In the genomic region with DNA sequence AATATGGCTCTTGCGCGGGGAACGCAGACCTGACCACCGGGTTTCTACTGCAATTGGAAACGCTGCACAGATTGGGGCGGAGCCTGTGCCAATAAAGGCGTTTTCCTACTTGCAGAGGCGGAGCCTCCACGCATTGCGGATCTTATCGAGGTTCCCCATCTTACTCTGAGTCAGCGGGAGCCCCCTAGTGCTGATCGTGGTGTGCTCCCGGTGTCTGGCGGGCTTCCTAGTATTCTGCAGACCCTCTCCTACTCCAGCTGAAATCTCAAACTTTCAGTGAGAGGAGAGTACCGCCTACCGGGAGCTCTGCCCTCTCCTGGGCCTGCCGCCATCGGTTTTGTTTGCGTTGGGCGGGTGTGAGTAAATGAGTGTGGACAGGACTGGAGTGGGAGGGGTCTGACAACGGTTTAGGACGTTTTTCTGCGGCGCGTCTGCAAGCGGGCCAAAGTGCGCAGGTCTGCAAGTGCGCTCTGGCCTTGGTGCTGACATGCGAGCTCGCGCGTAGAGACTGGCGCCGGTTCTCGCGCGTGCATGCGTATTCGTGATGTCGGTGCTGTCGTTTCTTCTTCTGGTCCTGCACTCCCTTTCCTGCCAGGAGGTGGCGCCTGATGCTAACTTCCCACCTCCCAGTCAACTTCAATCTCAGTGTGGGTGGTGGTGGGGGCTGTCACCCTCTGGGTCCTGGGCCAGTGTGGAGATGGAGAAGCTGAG, we compare ENCODE assay signal across 8 mouse cellular contexts. TPM values are rescaled to one million over a fixed set of nuclear protein-coding genes. Genes with fewer than 3 reads are reported as not detected.
DNase-seq lines count a peak whose midpoint lies in the region; ATAC-seq lines count a peak whose summit lies in the region.

No protein-coding gene starts in this region.

- intact Hi-C loops in left cerebral cortex, postnatal 10 days (cut with DNase I), result no loop called here

- peak; percentile 74 for DNase-seq in adrenal gland, adult 8-10 months
- DNase-seq in embryo, embryonic 11 days, result peak; percentile 96
- DNase-seq in gastrocnemius, postnatal 25 days, result peak; percentile 68
- DNase-seq in left cerebral cortex, postnatal 10 days (ENCODE audit: extremely low spot score in 1 of 2, low spot score in 2 of 2), result peak; percentile 89 to 92
- DNase-seq in right cerebral cortex, adult 2 months (ENCODE audit: low spot score in 2 of 2), result peak; percentile 91 to 96
- DNase-seq in urinary bladder, postnatal 36 days (ENCODE audit: low spot score in 2 of 2), result peak; percentile 53 to 72

- ATAC-seq in inflammation-experienced regulatory T-cells, adult 6 months, result peak; percentile 65
- ATAC-seq in megakaryocyte progenitor cell, adult 5-6 weeks (replicated peaks; ENCODE audit: poor library complexity), result peak; percentile 99

RNA-seq across cellular contexts. Expression of a gene that starts 8.2 kb away (rescaled TPM):
- total RNA-seq in adrenal gland, adult 8-10 months (2022), result 1 to 10 TPM; 1.8 to 5.6 (median 3.5) TPM
- total RNA-seq in gastrocnemius, postnatal 25 days (2021), result not detected
- 1 to 10 TPM in 1 of 3 experiments, under 1 TPM in 1, not detected in 1; 0.87 to 2.3 TPM for polyA plus RNA-seq in inflammation-experienced regulatory T-cells, adult 6 months (2017; shearing (Covaris generic))
- 100 to 1,000 TPM; 739 to 802 TPM for total RNA-seq in left cerebral cortex, postnatal 10 days (2021)
- total RNA-seq in megakaryocyte progenitor cell, adult 5-6 weeks (2015), result not detected in 2 replicates
- not detected in 2 replicates for total RNA-seq in megakaryocyte progenitor cell, adult 5-6 weeks (2017)

RNA-seq across cellular contexts. Expression of a gene that starts 8.5 kb away (rescaled TPM):
- total RNA-seq in adrenal gland, adult 8-10 months (2022), result 1 to 10 TPM; 4.0 to 6.4 (median 4.2) TPM
- not detected for total RNA-seq in gastrocnemius, postnatal 25 days (2021)
- polyA plus RNA-seq in inflammation-experienced regulatory T-cells, adult 6 months (2017; shearing (Covaris generic)), result not detected
- total RNA-seq in left cerebral cortex, postnatal 10 days (2021), result 100 to 1,000 TPM; 213 to 226 TPM
- not detected in 2 replicates for total RNA-seq in megakaryocyte progenitor cell, adult 5-6 weeks (2015)
- not detected in 2 replicates for total RNA-seq in megakaryocyte progenitor cell, adult 5-6 weeks (2017)

RNA-seq across cellular contexts. Expression of a gene that starts 25.6 kb away (rescaled TPM):
- not detected for total RNA-seq in adrenal gland, adult 8-10 months (2022)
- not detected for total RNA-seq in gastrocnemius, postnatal 25 days (2021)
- not detected for polyA plus RNA-seq in inflammation-experienced regulatory T-cells, adult 6 months (2017; shearing (Covaris generic))
- under 1 TPM in 1 of 2 experiments, not detected in 1; 0.17 TPM for total RNA-seq in left cerebral cortex, postnatal 10 days (2021)
- not detected in 2 replicates for total RNA-seq in megakaryocyte progenitor cell, adult 5-6 weeks (2015)
- total RNA-seq in megakaryocyte progenitor cell, adult 5-6 weeks (2017), result not detected in 2 replicates

RNA-seq across cellular contexts. Expression of a gene that starts 31.0 kb away (rescaled TPM):
- total RNA-seq in adrenal gland, adult 8-10 months (2022), result 10 to 100 TPM; 38.8 to 45.1 (median 41.8) TPM
- 10 to 100 TPM; 14.2 to 18.0 TPM for total RNA-seq in gastrocnemius, postnatal 25 days (2021)
- polyA plus RNA-seq in inflammation-experienced regulatory T-cells, adult 6 months (2017; shearing (Covaris generic)), result 1 to 10 TPM; 1.5 to 6.7 (median 2.2) TPM
- 10 to 100 TPM; 64.3 to 69.0 TPM for total RNA-seq in left cerebral cortex, postnatal 10 days (2021)
- 0.30 and 0.73 TPM in 2 replicates for total RNA-seq in megakaryocyte progenitor cell, adult 5-6 weeks (2015)
- 0.71 and 3.0 TPM in 2 replicates for total RNA-seq in megakaryocyte progenitor cell, adult 5-6 weeks (2017)

RNA-seq across cellular contexts. Expression of a gene that starts 56.9 kb away (rescaled TPM):
- total RNA-seq in adrenal gland, adult 8-10 months (2022), result not detected
- not detected for total RNA-seq in gastrocnemius, postnatal 25 days (2021)
- not detected for polyA plus RNA-seq in inflammation-experienced regulatory T-cells, adult 6 months (2017; shearing (Covaris generic))
- total RNA-seq in left cerebral cortex, postnatal 10 days (2021), result under 1 TPM; 0.34 to 0.51 TPM
- total RNA-seq in megakaryocyte progenitor cell, adult 5-6 weeks (2015), result not detected in 2 replicates
- total RNA-seq in megakaryocyte progenitor cell, adult 5-6 weeks (2017), result not detected in 2 replicates

Comparison
In these comparisons a context has a peak if more than half of its experiments do, and no peak if none do; other contexts are left out.
1. Peak in every context shown above with its lines: DNase-seq and ATAC-seq.
2. RNA of a gene that starts 8.2 kb away (total RNA-seq): 739 to 802 TPM in left cerebral cortex, postnatal 10 days; 1.8 to 5.6 TPM in adrenal gland, adult 8-10 months, not detected in gastrocnemius, postnatal 25 days and not detected in megakaryocyte progenitor cell, adult 5-6 weeks; every median in the first group is over 100 times any median in the second.
3. RNA of a gene that starts 8.5 kb away (total RNA-seq): 213 to 226 TPM in left cerebral cortex, postnatal 10 days; 4.0 to 6.4 TPM in adrenal gland, adult 8-10 months, not detected in gastrocnemius, postnatal 25 days and not detected in megakaryocyte progenitor cell, adult 5-6 weeks; every median in the first group is over 10 times any median in the second.